Mouse (Mus musculus): Measurements from ENCODE around the gene C1qtnf4. TPM values are rescaled to one million over a fixed set of nuclear protein-coding genes. Genes with fewer than 3 reads are reported as not detected.

C1qtnf4 gene
- polyA plus RNA-seq, 1 experiment from 2014 or later = 70.6 TPM

Other genes starting within 250 kb of the C1qtnf4 start
- 27.8 and 31.1 TPM in 2 replicates for gene Nup160, start 208.6 kb upstream of the C1qtnf4 start, polyA plus RNA-seq (2015; fragmentation: Nextera tagmentation; extraction: Ambion mirVana)
- gene Fnbp4, start 140.5 kb upstream of the C1qtnf4 start, polyA plus RNA-seq (2015; fragmentation: Nextera tagmentation; extraction: Ambion mirVana) = 117 and 122 TPM in 2 replicates
- gene Agbl2, start 103.1 kb upstream of the C1qtnf4 start, polyA plus RNA-seq (2015; fragmentation: Nextera tagmentation; extraction: Ambion mirVana) = 0.38 and 0.97 TPM in 2 replicates
- gene Mtch2, start 38.7 kb upstream of the C1qtnf4 start, polyA plus RNA-seq (2015; fragmentation: Nextera tagmentation; extraction: Ambion mirVana) = 266 and 283 TPM in 2 replicates
- 58.7 and 63.8 TPM in 2 replicates for gene Kbtbd4, start 18.9 kb downstream of the C1qtnf4 start, polyA plus RNA-seq (2015; fragmentation: Nextera tagmentation; extraction: Ambion mirVana)
- gene Ndufs3, start 19.0 kb downstream of the C1qtnf4 start, polyA plus RNA-seq (2015; fragmentation: Nextera tagmentation; extraction: Ambion mirVana) = 213 and 219 TPM in 2 replicates
- gene Celf1, start 54.5 kb downstream of the C1qtnf4 start, polyA plus RNA-seq (2015; fragmentation: Nextera tagmentation; extraction: Ambion mirVana) = 132 and 136 TPM in 2 replicates
- gene Rapsn, start 149.8 kb downstream of the C1qtnf4 start, polyA plus RNA-seq (2015; fragmentation: Nextera tagmentation; extraction: Ambion mirVana) = 0.63 and 0.74 TPM in 2 replicates
- 230 and 231 TPM in 2 replicates for gene Psmc3, start 168.1 kb downstream of the C1qtnf4 start, polyA plus RNA-seq (2015; fragmentation: Nextera tagmentation; extraction: Ambion mirVana)
- 23.7 and 27.8 TPM in 2 replicates for gene Slc39a13, start 184.6 kb downstream of the C1qtnf4 start, polyA plus RNA-seq (2015; fragmentation: Nextera tagmentation; extraction: Ambion mirVana)
- 2.4 and 3.0 TPM in 2 replicates for gene Spi1, start 196.5 kb downstream of the C1qtnf4 start, polyA plus RNA-seq (2015; fragmentation: Nextera tagmentation; extraction: Ambion mirVana)
- 0.14 TPM in 1 of 2 replicates, not detected in the other for gene Mybpc3, start 232.3 kb downstream of the C1qtnf4 start, polyA plus RNA-seq (2015; fragmentation: Nextera tagmentation; extraction: Ambion mirVana)